ENCODE assay signal across 8 mouse cellular contexts in the genomic region with DNA sequence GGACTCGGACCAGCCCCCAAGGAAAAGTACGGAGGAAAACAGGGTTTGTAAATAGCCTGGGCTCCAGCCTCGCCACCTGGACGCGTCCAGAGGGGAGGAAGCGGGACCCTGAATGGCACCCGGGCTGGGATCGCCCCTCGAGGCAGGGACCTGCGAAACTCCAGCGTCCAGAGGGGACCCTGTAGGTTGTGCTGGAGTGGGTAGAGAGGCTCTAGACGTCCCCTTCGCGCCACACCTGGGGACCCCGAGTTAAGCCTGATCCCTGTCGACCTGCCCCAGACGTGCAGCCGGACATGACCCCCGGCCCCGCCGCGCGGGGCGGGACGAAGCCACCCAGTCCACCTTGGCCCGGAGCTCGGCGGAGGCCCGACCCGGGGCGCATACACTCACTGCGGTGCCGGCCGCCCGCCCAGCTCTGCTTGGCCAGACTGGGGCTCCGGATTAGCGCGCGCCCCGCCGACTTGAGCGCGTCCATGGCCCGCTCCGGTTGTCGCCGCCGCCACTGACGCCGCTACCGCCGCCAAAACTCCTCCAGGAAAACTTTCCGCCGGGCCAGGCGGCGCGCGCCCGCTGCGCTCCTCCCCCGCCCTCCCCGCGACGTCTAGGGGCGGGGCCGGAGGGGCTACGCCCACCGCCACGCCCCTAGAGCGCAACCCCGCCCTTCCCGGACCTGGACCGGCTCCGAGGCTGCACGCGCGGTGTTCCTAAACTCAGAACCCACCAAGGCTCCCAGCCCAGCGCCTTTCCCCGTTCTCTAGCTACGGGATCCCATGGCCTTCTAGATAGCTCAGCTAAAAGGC. TPM values are rescaled to one million over a fixed set of nuclear protein-coding genes. Genes with fewer than 3 reads are reported as not detected.
A peak's percentile ranks its signal among the peaks of the same experiment; 100 is the strongest.
DNase-seq lines count a peak whose midpoint lies in the region; ATAC-seq and TF ChIP-seq lines count a peak whose summit lies in the region.

Gene Ldlrap1, minus strand, starts transcription at position 599 of the 800 bp plus-strand sequence.

- peak within 1 kb of the TSS; percentile 92 for H3K27ac ChIP-seq in liver, embryonic 15.5 days (replicated peaks)
- no peak within 1 kb of the TSS for H3K27ac ChIP-seq in neural tube, embryonic 11.5 days (ENCODE audit: low read depth, low read length)
- peak within 1 kb of the TSS; percentile 46; the same call in 1 of the 2 replicates for H3K27ac ChIP-seq in testis, adult 2 months (ENCODE audit: control insufficient read depth, insufficient read depth, low read depth, low read length)

- no peak for TF ChIP-seq POLR2A in testis, adult 2 months (IDR thresholded peaks at IDR 0.05; ENCODE audit: control insufficient read depth, low read depth, low read length)

- H3K4me1 ChIP-seq in liver, embryonic 15.5 days (replicated peaks), result peaks cover 75% of the 10 kb centered on the region
- H3K4me1 ChIP-seq in neural tube, embryonic 11.5 days (ENCODE audit: control insufficient read depth, insufficient read depth, low read length), result peaks cover 9% of the 10 kb centered on the region
- H3K4me1 ChIP-seq in testis, adult 2 months (ENCODE audit: control insufficient read depth, insufficient read depth, low read length), result peaks cover 17% of the 10 kb centered on the region

- peak; percentile 76 for ATAC-seq in activated CD4-positive, CD25-positive, alpha-beta regulatory T cell, adult 4 months
- ATAC-seq in liver, embryonic 15.5 days (ENCODE audit: insufficient read depth), result peak; percentile 77
- ATAC-seq in neural tube, embryonic 11.5 days (ENCODE audit: insufficient read depth, low FRiP score, low TSS enrichment), result no peak; the same call in none of the 2 replicates

- peak within 1 kb of the TSS; percentile 88 for H3K4me3 ChIP-seq in liver, embryonic 15.5 days (replicated peaks)
- peak within 1 kb of the TSS; percentile 66 for H3K4me3 ChIP-seq in neural tube, embryonic 11.5 days (ENCODE audit: low read depth, low read length)
- H3K4me3 ChIP-seq in testis, adult 2 months (ENCODE audit: control insufficient read depth, low read depth, low read length), result peak within 1 kb of the TSS; percentile 89

- no peaks in the 10 kb centered on the region for H3K9me3 ChIP-seq in liver, embryonic 15.5 days (replicated peaks)
- H3K9me3 ChIP-seq in neural tube, embryonic 11.5 days (ENCODE audit: control insufficient read depth, low read length), result no peaks in the 10 kb centered on the region

- H3K27me3 ChIP-seq in liver, embryonic 15.5 days, result no peaks in the 10 kb centered on the region
- peaks cover 18% of the 10 kb centered on the region for H3K27me3 ChIP-seq in neural tube, embryonic 11.5 days (ENCODE audit: control insufficient read depth, insufficient read depth, low read length)
- H3K27me3 ChIP-seq in testis, adult 2 months (ENCODE audit: control insufficient read depth, insufficient read depth, low read length), result no peaks in the 10 kb centered on the region

- H3K4me2 ChIP-seq in liver, embryonic 15.5 days, result peak within 1 kb of the TSS; percentile 96
- peak within 1 kb of the TSS; percentile 98 for H3K4me2 ChIP-seq in neural tube, embryonic 11.5 days (ENCODE audit: low read depth)

- DNase-seq in 3134 (ENCODE audit: extremely low read depth, insufficient read length, low spot score), result peak; percentile 77
- peak; percentile 91 for DNase-seq in embryo, embryonic 11 days
- DNase-seq in heart, adult 11 months, result peak; percentile 99
- DNase-seq in kidney, adult 11 months, result peak; percentile 71
- peak; percentile 84 for DNase-seq in neural tube, embryonic 11.5 days (ENCODE audit: low spot score)

- peak within 1 kb of the TSS; percentile 96 for H3K9ac ChIP-seq in liver, embryonic 15.5 days
- H3K9ac ChIP-seq in neural tube, embryonic 11.5 days (ENCODE audit: low read length), result peak within 1 kb of the TSS; percentile 61

- no peaks in the 10 kb centered on the region for H3K36me3 ChIP-seq in liver, embryonic 15.5 days (replicated peaks)
- no peaks in the 10 kb centered on the region for H3K36me3 ChIP-seq in neural tube, embryonic 11.5 days (ENCODE audit: control insufficient read depth, insufficient read depth, low read length)
- H3K36me3 ChIP-seq in testis, adult 2 months (ENCODE audit: control insufficient read depth, insufficient read depth, low read length), result no peaks in the 10 kb centered on the region

- TF ChIP-seq CTCF in testis, adult 2 months (IDR thresholded peaks at IDR 0.05; ENCODE audit: control insufficient read depth, insufficient read depth, insufficient replicate concordance, low read depth, low read length), result no peak

- WGBS in liver, embryonic 15.5 days (ENCODE audit: insufficient replicate concordance), result under 1% methylated on average over 80 of the region's 80 CpGs
- WGBS in neural tube, embryonic 11.5 days, result 0% methylated on average over 79 of the region's 80 CpGs

RNA-seq across cellular contexts. Expression of gene Ldlrap1, which starts in this region (rescaled TPM):
- polyA plus RNA-seq in activated CD4-positive, CD25-positive, alpha-beta regulatory T cell, adult 4 months (2017; shearing (Covaris generic)), result 10 to 100 TPM; 21.3 to 25.2 TPM
- polyA plus RNA-seq in liver, embryonic 15.5 days (2015; fragmentation: Nextera tagmentation; extraction: Ambion mirVana), result 21.8 and 22.4 TPM in 2 replicates
- 7.4 and 9.1 TPM in 2 replicates for polyA plus RNA-seq in neural tube, embryonic 11.5 days (2014; fragmentation: Nextera tagmentation; extraction: Ambion mirVana)
- polyA plus RNA-seq in testis, adult 2 months (2012; rRNA removed), result 1.7 and 1.9 TPM in 2 replicates
